Mouse (Mus musculus) neural tube, embryonic 14.5 days (tissue): ENCODE measurements around the gene a. TPM values are rescaled to one million over a fixed set of nuclear protein-coding genes. Genes with fewer than 3 reads are reported as not detected.
"Not testable (repeated sequence)": the region's sequence is repeated elsewhere in the genome, so short reads cannot be mapped to it uniquely, and the experiment has no call there.

Source experiments
- ATAC-seq: fragments of 200-750 bp; cut with Nextera tagmentation; 2 replicates; pipeline ENCODE4 v1.8.0; 2017; ENCODE audit warnings: low read depth, mild to moderate bottlenecking, moderate TSS enrichment, moderate library complexity
- H3K27ac ChIP-seq: fragments of 300-500 bp; sonication (generic); 2 replicates; pipeline ENCODE4 v1.5.1; 2014; ENCODE audit warnings: low read depth, mild to moderate bottlenecking, control low read depth, low read length, moderate library complexity, mixed read lengths
- H3K27me3 ChIP-seq: fragments of 300-500 bp; sonication (generic); 2 replicates; pipeline ENCODE4 v1.6.1; 2014; ENCODE audit warnings: low read length; ENCODE audit not compliant: control insufficient read depth, insufficient read depth
- H3K36me3 ChIP-seq: fragments of 300-500 bp; sonication (generic); 2 replicates; pipeline ENCODE4 v1.6.1; 2014; ENCODE audit warnings: low read length, mixed read lengths; ENCODE audit not compliant: control insufficient read depth, insufficient read depth
- H3K4me1 ChIP-seq: fragments of 300-500 bp; sonication (generic); 2 replicates; pipeline ENCODE4 v1.6.1; 2014; ENCODE audit warnings: low read length; ENCODE audit not compliant: control insufficient read depth, insufficient read depth
- H3K4me2 ChIP-seq: fragments of 300-500 bp; sonication (generic); 2 replicates; pipeline ENCODE4 v1.6.1; 2014; ENCODE audit warnings: mild to moderate bottlenecking, low read depth, low read length, control low read depth
- H3K4me3 ChIP-seq: fragments of 300-500 bp; sonication (generic); 2 replicates; pipeline ENCODE4 v1.5.1; 2014; ENCODE audit warnings: low read depth, low read length, control low read depth, mixed read lengths
- H3K9ac ChIP-seq: fragments of 300-500 bp; sonication (generic); replicated peaks from 2 replicates; pipeline ENCODE4 v1.6.1; 2014; ENCODE audit warnings: low read depth, mild to moderate bottlenecking, control low read depth, low read length, mixed read lengths
- H3K9me3 ChIP-seq: fragments of 300-500 bp; sonication (generic); 2 replicates; pipeline ENCODE4 v1.6.1; 2016; ENCODE audit warnings: low read length; ENCODE audit not compliant: control insufficient read depth
- WGBS: fragments of 180-500 bp; shearing (Covaris S2); extraction: QIAGEN DNeasy Blood & Tissue Kit; methylation state at CpG from one replicate; pipeline ENCODE4 v1.1.7; 2014; 5-methylcytosine and 5-hydroxymethylcytosine counted together
- polyA plus RNA-seq: library from polyadenylated mRNA; unstranded; fragments of >200 nt; fragmentation: Nextera tagmentation; extraction: Ambion mirVana; gene quantifications from 2 replicates; pipeline ENCODE4 v1.2.1, GENCODE M21; 2014

a gene
- polyA plus RNA-seq, 1 experiment from 2014 or later, result not detected

DNA sequence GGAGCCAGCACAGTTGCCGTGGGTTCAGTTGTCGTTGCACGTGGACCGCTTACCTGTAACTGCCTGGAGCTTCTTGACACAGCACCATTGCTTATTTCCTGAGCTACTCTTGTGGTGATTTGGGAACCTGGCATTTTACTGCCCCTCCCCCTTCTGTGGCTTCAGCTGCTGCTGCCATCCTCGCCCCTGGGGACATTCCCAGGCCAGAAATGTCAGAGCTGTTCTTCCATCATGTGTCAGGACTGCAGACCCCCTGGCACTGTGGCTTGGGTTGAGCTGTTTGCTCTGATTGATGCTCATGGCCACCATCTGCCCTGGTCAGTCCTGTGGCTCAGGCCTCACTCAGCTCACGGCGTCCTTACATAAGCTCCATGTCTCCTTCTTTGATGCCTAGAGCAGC lies 129.7 kb downstream of the a start:
- Histone ChIP-seq H3K27me3 (0 out of 2 replicates have a peak, but pooled peaks cover 2% of the 10 kb centered on the region), H3K9ac (no peak overlapping the region), H3K27ac (no peak overlapping the region), H3K4me1 (peaks cover 3% of the 10 kb centered on the region; the same call in 1 of the 2 replicates), H3K4me2 (no peak overlapping the region), H3K9me3 (no peaks in the 10 kb centered on the region), H3K4me3 (no peak overlapping the region), H3K36me3 (no peaks in the 10 kb centered on the region)
- WGBS, result 85% methylated on average over 7 of the region's 7 CpGs
- ATAC-seq, result no peak

DNA sequence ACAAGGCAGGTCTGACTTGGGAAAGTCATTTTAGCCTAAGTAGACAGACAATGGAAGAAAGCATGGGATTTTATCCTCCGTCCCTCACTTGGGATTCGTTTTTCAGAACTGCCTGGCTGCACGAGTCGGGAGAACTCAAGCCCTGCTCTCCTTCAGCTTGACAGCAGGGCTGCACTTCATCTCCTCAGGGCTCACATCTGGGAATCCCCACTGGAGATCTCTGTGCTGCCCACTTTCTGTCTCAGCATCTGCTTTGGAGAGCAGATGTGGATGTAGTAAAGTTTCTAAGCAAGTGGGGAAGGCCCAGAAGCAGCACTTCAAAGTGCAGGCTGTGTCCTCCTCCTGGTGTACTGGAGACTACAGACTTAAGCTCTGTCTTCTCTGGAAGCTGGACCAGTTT lies 130.9 kb downstream of the a start:
- not testable (repeated sequence) for ATAC-seq, H3K9ac ChIP-seq, H3K4me3 ChIP-seq, H3K9me3 ChIP-seq, H3K27me3 ChIP-seq, H3K4me2 ChIP-seq, H3K27ac ChIP-seq, H3K4me1 ChIP-seq, H3K36me3 ChIP-seq
- no CpG with 5 or more reads among the region's 4 CpGs for WGBS

GRCm38 (mm10) chr2:154925411-154926031 lies 134.3 kb downstream of the a start:
- Histone ChIP-seq H3K9ac (no peak overlapping the region), H3K4me1 (peaks cover 3% of the 10 kb centered on the region; the same call in 1 of the 2 replicates), H3K4me2 (no peak overlapping the region), H3K9me3 (no peaks in the 10 kb centered on the region), H3K36me3 (no peaks in the 10 kb centered on the region), H3K27ac (no peak overlapping the region), H3K27me3 (0 out of 2 replicates have a peak, but pooled peaks cover 2% of the 10 kb centered on the region), H3K4me3 (no peak overlapping the region)
- WGBS, result 34% methylated on average over 7 of the region's 7 CpGs
- no peak for ATAC-seq

GRCm38 (mm10) chr2:154926843-154927242 lies 135.6 kb downstream of the a start:
- Histone ChIP-seq H3K4me3 (no peak overlapping the region), H3K4me1 (peaks cover 3% of the 10 kb centered on the region; the same call in 1 of the 2 replicates), H3K9me3 (no peaks in the 10 kb centered on the region), H3K36me3 (no peaks in the 10 kb centered on the region), H3K4me2 (no peak overlapping the region), H3K9ac (no peak overlapping the region), H3K27ac (no peak overlapping the region), H3K27me3 (0 out of 2 replicates have a peak, but pooled peaks cover 2% of the 10 kb centered on the region)
- ATAC-seq, result no peak
- WGBS, result 70% methylated on average over 6 of the region's 6 CpGs

GRCm38 (mm10) chr2:154928298-154928697 lies 137.1 kb downstream of the a start:
- Histone ChIP-seq H3K4me2 (no peak overlapping the region), H3K27ac (no peak overlapping the region), H3K4me3 (no peak overlapping the region), H3K9me3 (no peaks in the 10 kb centered on the region), H3K4me1 (peaks cover 3% of the 10 kb centered on the region; the same call in 1 of the 2 replicates), H3K9ac (no peak overlapping the region), H3K27me3 (0 out of 2 replicates have a peak, but pooled peaks cover 2% of the 10 kb centered on the region), H3K36me3 (no peaks in the 10 kb centered on the region)
- ATAC-seq, result no peak
- 32% methylated on average over 2 of the region's 2 CpGs for WGBS

DNA sequence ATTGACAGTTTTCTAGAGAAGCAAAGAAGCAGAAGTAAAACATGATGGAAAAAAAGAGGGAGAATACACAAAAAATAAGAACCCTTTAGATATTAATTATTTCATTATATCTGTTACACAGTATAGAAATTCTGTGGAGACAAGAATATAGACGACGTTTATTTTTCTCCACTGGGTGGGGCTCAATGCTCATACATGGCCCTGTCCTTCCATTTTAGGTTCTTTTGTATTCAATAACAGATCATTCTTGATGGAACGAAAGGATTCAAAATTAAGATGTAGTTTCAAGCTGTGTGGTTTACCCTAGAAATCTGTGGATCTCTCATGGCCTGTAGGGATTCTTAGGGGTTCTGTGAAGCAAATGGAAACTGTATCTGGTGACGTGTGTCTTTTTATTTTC lies 142.7 kb downstream of the a start:
- Histone ChIP-seq H3K9me3 (no peaks in the 10 kb centered on the region), H3K4me1 (no peaks in the 10 kb centered on the region), H3K9ac (no peak overlapping the region), H3K36me3 (no peaks in the 10 kb centered on the region), H3K27me3 (no peaks in the 10 kb centered on the region), H3K4me3 (no peak overlapping the region), H3K27ac (no peak overlapping the region), H3K4me2 (no peak overlapping the region)
- ATAC-seq, result no peak
- WGBS, result 75% methylated on average over 4 of the region's 4 CpGs

DNA sequence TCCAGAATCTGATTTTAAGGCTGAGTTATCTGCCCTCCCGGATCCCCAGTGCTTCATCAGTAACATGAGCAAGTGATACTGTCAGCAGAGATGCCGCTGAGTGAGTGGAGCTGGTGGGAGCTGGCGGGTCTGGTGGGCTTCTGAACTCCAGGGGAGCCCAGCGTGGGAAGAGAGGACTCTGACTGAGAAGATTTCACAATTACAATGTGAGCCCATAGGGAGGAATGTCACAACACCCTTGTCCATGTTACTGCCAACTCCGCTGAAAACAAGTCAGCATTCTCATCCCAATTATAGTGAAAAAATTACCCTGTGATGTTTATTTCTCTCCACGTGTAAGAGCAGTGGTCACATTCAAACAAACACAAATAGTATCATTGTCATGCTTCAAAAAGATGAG lies 144.9 kb downstream of the a start:
- no peak overlapping the region for H3K9ac ChIP-seq
- WGBS, result 78% methylated on average over 6 of the region's 6 CpGs

GRCm38 (mm10) chr2:154936536-154937155 lies 145.4 kb downstream of the a start:
- H3K4me3 ChIP-seq, result no peak overlapping the region
- no peak overlapping the region for H3K4me2 ChIP-seq
- no peak overlapping the region for H3K9ac ChIP-seq
- no peak for ATAC-seq
- H3K9me3 ChIP-seq, result no peaks in the 10 kb centered on the region
- no peaks in the 10 kb centered on the region for H3K27me3 ChIP-seq
- no peaks in the 10 kb centered on the region for H3K4me1 ChIP-seq
- H3K36me3 ChIP-seq, result no peaks in the 10 kb centered on the region
- 78% methylated on average over 11 of the region's 11 CpGs for WGBS
- H3K27ac ChIP-seq, result no peak overlapping the region

More for the DNA sequence above, 144.9 kb downstream of the a start:
- Histone ChIP-seq H3K27me3 (no peaks in the 10 kb centered on the region), H3K4me3 (no peak overlapping the region), H3K27ac (no peak overlapping the region), H3K36me3 (no peaks in the 10 kb centered on the region), H3K9me3 (no peaks in the 10 kb centered on the region), H3K4me2 (no peak overlapping the region), H3K4me1 (no peaks in the 10 kb centered on the region)
- ATAC-seq, result no peak

DNA sequence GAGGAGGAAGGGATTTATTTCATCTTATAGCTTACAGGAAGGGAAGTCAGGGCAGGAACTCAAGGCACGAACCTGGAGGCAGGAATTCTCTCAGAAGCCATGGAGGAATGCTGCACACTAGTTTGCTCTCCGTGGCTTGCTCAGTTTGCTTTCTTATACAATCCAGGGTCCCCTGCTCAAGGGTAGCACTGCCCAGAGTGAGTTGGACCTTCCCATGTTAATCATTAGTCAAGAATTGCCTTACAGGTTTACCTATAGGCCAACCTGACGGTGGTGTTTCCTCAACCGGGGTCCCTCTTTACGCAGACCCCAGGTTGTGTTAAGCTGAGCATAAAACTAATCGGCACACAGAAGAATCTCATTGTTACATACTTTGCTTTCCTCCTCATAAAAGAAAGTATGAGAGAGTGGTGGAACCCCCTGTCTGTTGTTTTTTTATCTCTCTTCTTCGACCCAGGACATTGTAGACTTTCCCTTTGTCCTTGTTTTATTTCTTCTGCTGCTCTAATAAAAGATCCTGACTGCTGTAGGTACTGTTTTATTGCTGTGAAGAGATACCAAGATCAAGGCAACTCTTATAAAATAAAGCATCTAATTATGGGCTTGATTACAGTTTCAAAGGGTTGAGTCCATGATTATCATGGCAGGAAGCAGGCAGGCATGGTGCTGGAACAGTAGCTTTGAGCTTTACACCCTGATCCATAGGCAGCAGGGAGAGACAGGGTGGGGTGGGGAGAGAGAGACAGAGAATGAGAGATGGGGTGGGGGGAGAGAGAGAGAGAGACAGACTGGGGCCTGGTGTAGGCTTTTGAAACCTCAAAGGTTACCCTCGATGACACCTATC lies 146.6 kb downstream of the a start:
- Histone ChIP-seq H3K9ac (no peak overlapping the region), H3K36me3 (no peaks in the 10 kb centered on the region), H3K9me3 (no peaks in the 10 kb centered on the region), H3K27me3 (no peaks in the 10 kb centered on the region), H3K4me3 (no peak overlapping the region), H3K27ac (no peak overlapping the region), H3K4me1 (no peaks in the 10 kb centered on the region), H3K4me2 (no peak overlapping the region)
- ATAC-seq, result no peak
- 79% methylated on average over 8 of the region's 8 CpGs for WGBS
